Mouse (Mus musculus) spleen, adult 12 weeks (tissue): Measurements from ENCODE around the gene Sel1l3.

Experiments
- DNase-seq: peaks from one replicate; pipeline ENCODE4 v3.0.0; 2022; ENCODE audit warnings: low spot score

Gene Sel1l3

GRCm38 (mm10) chr5:53212782-53213710 lies 681 bp downstream of the Sel1l3 start:
- DNase-seq = no peak

DNA sequence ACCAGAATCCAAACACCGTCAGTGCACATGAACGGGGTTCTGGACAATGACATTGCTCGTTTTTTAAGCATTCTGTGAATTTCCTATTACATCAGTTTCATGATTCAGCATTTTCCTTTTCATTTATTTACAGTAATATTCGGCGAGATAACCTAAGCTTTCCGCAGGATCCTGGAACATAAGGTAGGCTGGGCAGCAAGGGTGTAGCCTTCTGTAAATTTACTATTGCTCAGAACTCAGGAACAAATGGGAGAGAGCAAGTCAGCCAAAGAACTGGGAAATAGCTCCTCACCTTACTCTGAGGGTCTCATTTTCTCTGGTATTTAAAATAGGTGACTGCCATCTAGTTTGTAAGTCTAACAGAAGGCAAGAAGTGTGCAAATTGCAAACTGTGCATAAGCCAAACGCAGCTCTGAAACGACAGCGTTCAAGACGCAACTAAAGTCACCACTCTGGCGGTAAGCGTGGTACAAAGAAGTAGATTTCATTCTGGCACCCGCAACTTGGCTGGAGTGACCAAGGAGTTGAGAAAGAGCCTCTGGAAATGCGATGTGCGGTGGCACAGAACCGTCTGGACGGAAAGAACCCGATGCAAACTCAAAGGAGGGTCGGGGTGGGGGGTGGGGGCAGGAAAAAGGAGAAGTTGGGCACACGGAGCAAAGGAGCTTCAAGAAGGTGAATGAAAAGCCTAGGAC lies 1.5 kb downstream of the Sel1l3 start:
- no peak for DNase-seq

GRCm38 (mm10) chr5:53211241-53211640 lies 2.5 kb downstream of the Sel1l3 start:
- DNase-seq = no peak

GRCm38 (mm10) chr5:53210481-53210880 lies 3.2 kb downstream of the Sel1l3 start:
- DNase-seq = no peak

- no peak for DNase-seq
These were observed 4.0 kb downstream of the Sel1l3 start for GRCm38 (mm10) chr5:53209773-53210172.

- no peak for DNase-seq
These were observed 5.0 kb downstream of the Sel1l3 start for GRCm38 (mm10) chr5:53208731-53209130.

DNA sequence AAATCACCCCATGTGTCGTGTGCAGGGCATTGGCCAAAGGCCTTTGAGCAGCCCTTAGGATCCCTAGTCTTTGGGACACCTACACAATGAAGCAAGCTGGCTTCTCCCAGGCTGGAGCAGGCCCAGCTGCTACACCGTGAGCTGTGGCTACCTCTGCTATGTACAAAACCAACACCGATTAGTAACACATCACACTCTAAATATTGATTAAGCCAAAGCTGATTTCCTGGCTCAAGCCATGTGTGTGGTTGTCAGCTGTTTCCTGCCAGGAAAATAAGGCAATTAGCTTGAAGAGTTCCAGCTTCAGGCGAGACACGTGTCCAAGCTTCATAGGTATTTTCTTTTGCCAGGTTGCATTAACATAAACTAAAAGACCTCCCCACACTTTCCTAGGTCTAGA lies 7.2 kb downstream of the Sel1l3 start:
- no peak for DNase-seq

DNA sequence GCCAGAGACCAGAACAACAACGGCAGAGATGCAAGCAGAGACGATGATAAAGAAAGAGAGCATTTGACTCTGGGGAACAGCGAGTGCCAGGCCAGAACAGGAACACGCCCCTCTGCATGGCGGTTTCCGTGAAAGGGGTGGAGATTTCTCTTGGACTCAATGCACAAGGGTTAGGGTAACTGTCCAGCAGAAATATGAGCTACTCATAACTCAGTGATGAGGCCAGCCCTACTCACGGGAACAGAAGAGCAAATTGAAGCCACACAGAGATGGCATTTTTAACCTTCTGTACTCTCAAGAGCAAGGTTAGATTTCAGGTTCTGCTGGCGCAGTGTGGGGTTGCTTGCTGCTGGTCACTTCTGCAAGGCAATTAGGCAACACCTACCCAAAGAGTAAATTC lies 11.0 kb downstream of the Sel1l3 start:
- no peak for DNase-seq

GRCm38 (mm10) chr5:53200825-53201224 lies 12.9 kb downstream of the Sel1l3 start:
- DNase-seq = no peak

DNA sequence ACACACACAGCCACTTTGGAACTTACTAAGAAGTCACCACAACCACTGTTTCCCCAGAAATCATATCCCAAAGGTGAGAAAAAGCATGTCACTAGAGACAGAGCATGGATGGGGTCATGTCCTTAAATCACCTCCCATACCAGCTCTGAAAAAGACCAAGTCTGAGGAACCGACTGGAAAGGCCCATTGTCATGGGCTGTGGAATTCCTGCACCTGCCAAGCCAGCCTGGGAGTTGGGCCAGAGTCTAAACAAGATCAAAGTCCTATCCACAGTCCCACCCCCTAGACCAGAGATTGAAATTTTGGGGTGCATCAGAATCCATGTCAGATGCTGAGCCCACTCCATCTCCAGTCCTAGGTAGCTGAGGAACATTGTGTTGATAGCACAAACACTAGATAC lies 15.3 kb downstream of the Sel1l3 start:
- DNase-seq = no peak

- DNase-seq = no peak
These were observed 17.2 kb downstream of the Sel1l3 start for GRCm38 (mm10) chr5:53196387-53197088.

GRCm38 (mm10) chr5:53194841-53195240 lies 18.9 kb downstream of the Sel1l3 start:
- DNase-seq = no peak

GRCm38 (mm10) chr5:53194421-53194820 lies 19.3 kb downstream of the Sel1l3 start:
- DNase-seq = no peak

GRCm38 (mm10) chr5:53193092-53194030 lies 20.4 kb downstream of the Sel1l3 start:
- no peak for DNase-seq

DNA sequence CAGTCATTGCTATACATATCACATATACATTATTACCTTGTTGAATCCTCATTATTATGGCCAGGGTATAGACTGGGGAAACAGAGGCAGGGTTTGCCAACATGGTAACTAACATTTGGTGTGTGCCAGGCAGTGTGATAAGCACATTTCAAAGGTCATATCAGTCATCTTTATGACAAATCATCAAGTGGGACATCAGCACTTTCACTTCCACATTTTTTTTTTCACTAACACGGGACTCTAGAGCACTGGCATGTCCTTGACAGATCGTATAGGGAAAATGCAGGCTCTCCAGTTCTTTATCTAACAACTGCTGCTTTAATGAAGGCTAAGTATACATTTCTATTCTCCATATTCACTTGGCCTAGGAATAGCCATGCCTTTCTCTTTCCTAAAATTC lies 25.1 kb downstream of the Sel1l3 start:
- no peak for DNase-seq

DNA sequence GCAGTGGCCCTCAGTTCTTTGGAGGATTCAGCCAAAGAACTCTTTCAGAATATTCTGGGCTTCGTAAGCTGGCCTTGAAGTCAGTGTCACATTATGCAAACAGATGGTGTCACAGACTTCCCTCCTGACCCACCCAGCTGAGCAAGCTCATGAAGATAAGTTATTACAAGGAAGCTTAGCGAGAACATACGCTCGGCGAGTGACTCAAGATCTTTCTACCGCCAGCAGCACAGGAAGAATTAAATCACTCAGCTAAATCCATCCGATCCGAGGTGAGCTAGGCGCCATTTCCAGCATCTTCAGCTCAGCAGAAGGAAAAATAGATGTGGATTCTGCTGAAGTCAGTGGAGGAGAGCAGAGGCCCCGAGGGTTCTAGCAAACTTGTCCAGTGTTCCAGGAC lies 26.5 kb downstream of the Sel1l3 start:
- DNase-seq = no peak

GRCm38 (mm10) chr5:53185803-53186202 lies 27.9 kb downstream of the Sel1l3 start:
- no peak for DNase-seq

DNA sequence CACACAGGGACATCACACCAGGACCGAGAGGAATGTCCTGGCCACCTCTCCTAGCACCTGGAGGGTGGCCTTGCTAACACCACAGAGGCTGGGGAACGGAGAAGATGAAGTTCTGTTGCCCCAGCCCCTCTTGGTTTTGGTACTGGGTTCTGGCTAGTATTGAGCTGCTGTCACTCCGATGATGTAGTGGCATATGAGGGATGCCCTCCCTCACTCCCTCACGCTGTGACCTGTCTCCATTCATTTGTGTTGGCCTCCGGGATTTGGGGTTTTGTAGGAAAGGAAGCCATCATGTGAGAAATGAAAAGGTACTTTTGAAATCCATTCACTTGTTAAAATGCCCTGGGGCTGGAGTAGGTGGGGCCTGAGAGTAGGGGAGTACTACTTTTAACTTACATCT lies 33.8 kb downstream of the Sel1l3 start:
- no peak for DNase-seq

GRCm38 (mm10) chr5:53176703-53177102 lies 37.0 kb downstream of the Sel1l3 start:
- no peak for DNase-seq

- DNase-seq = no peak
These were observed 37.7 kb downstream of the Sel1l3 start for GRCm38 (mm10) chr5:53176075-53176474.

- DNase-seq = no peak
These were observed 38.5 kb downstream of the Sel1l3 start for GRCm38 (mm10) chr5:53175195-53175594.

GRCm38 (mm10) chr5:53174461-53174860 lies 39.3 kb downstream of the Sel1l3 start:
- DNase-seq = no peak
